Mouse (Mus musculus) bone marrow, adult 2 months (tissue): ENCODE data around the gene Dpyd.

ENCODE experiments used
- CTCF ChIP-seq: fragments of 200-500 bp; IDR thresholded peaks from 2 replicates; pipeline ENCODE4 v1.5.1; 2011; ENCODE audit warnings: low read length, control low read depth; ENCODE audit not compliant: control insufficient read depth, insufficient read depth
- POLR2A ChIP-seq: fragments of 200-500 bp; IDR thresholded peaks from 2 replicates; pipeline ENCODE4 v1.6.1; 2011; ENCODE audit warnings: low read depth, mild to moderate bottlenecking, control low read depth, low read length, borderline replicate concordance; ENCODE audit not compliant: control insufficient read depth

DNA sequence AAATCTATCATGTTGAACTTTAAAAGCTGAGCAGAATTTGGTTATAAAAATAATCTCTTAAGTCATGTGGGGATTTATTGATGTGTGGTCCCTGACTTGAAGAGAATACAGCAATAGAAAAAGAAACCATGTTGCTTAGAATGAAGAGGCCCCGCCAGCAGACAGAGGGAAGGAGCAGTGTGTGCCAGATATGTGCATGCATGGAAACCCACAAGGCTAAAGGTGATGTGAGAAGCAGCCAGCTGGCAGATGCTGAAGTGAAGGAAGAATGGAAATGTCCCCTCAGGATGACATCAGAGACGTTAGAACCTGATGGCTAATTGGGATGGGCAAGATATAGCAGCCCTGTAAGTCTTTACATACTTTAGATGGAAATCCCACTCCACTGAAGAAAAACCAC lies 857.8 kb downstream of the Dpyd start:
- TF ChIP-seq CTCF (no peak), POLR2A (no peak)
